Mouse (Mus musculus) heart, embryonic 15.5 days (tissue): ENCODE measurements around the gene Nepn. TPM values are rescaled to one million over a fixed set of nuclear protein-coding genes. Genes with fewer than 3 reads are reported as not detected.

Experiments used
- ATAC-seq: fragments of 200-750 bp; cut with Nextera tagmentation; replicated peaks from 2 replicates; pipeline ENCODE4 v1.8.0; 2017; ENCODE audit warnings: low read depth, moderate TSS enrichment; ENCODE audit not compliant: insufficient number of reproducible peaks, insufficient read depth, low FRiP score
- H3K27ac ChIP-seq: fragments of 300-500 bp; sonication (generic); 2 replicates; pipeline ENCODE4 v1.5.1; 2015; ENCODE audit warnings: mild to moderate bottlenecking, inconsistent platforms
- H3K27me3 ChIP-seq: fragments of 300-500 bp; sonication (generic); 2 replicates; pipeline ENCODE4 v1.6.1; 2015; ENCODE audit warnings: inconsistent platforms
- H3K36me3 ChIP-seq: fragments of 300-500 bp; sonication (generic); 2 replicates; pipeline ENCODE4 v1.6.1; 2015; ENCODE audit warnings: mild to moderate bottlenecking, inconsistent platforms
- H3K4me1 ChIP-seq: fragments of 300-500 bp; sonication (generic); replicated peaks from 2 replicates; pipeline ENCODE4 v1.6.1; 2015; ENCODE audit warnings: inconsistent platforms
- H3K4me2 ChIP-seq: fragments of 300-500 bp; sonication (generic); 2 replicates; pipeline ENCODE4 v1.6.1; 2015; ENCODE audit warnings: inconsistent platforms, mild to moderate bottlenecking, moderate library complexity
- H3K4me3 ChIP-seq: fragments of 300-500 bp; sonication (generic); 2 replicates; pipeline ENCODE4 v1.5.1; 2015; ENCODE audit warnings: mild to moderate bottlenecking, inconsistent platforms
- H3K9ac ChIP-seq: fragments of 300-500 bp; sonication (generic); 2 replicates; pipeline ENCODE4 v1.6.1; 2015; ENCODE audit warnings: mild to moderate bottlenecking, inconsistent platforms
- H3K9me3 ChIP-seq: fragments of 300-500 bp; sonication (generic); replicated peaks from 2 replicates; pipeline ENCODE4 v1.6.1; 2016; ENCODE audit warnings: inconsistent platforms
- WGBS: fragments of 180-500 bp; shearing (Covaris S2); methylation state at CpG from one replicate; pipeline ENCODE4 v1.1.7; 2015; ENCODE audit warnings: mixed read lengths; 5-methylcytosine and 5-hydroxymethylcytosine counted together
- polyA plus RNA-seq: library from polyadenylated mRNA; unstranded; fragments of >200 nt; fragmentation: Nextera tagmentation; extraction: Ambion mirVana; gene quantifications from 2 replicates; pipeline ENCODE4 v1.2.1, GENCODE M21; 2015

Nepn gene
- polyA plus RNA-seq, 1 experiment from 2014 or later: not detected

DNA sequence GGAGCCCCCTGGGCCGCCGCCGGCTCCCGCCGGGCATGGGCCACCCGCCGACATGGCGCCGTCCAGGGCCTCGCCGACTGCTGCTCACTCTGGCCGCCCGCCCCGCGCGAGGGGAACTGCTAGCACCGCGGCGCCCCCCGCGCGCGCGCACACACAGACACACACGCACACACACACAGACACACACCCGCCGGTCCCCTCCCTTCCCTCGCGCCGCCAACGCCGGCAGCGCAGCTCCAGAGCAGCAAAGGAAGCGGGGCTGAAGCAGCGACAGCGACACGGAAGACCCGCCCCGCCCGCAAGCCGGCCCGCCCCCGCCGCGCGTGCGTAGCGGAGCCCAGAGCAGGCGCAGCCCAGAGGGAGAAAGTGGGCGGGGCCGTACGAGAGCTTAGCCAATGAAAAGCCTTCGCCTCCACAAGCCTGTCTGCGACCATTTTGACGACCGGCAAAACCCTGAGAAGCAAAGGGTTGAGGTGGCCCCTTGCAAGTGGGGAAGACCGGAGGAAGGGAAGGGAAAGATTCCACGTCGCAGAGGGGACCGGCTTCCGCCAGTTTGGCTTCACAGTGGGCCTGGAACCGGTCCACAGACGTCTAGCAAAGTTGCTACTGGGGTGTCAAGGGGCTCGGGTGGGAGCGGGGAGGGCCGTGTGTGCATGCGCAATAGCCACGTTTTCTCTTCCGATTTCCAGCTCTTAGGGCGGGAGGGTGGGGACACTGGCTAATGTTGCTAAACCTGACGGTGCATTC is 6.8 kb upstream of the Nepn start, which contains the start of gene Gopc:
TSS of gene Gopc (minus strand) at position 280 of the 747 bp plus-strand sequence.
- H3K36me3 ChIP-seq: no peaks in the 10 kb centered on the region
- WGBS: under 1% methylated on average over 70 of the region's 71 CpGs
- peaks cover 12% of the 10 kb centered on the region for H3K4me1 ChIP-seq
- no peaks in the 10 kb centered on the region for H3K27me3 ChIP-seq
- H3K9ac ChIP-seq: peak within 1 kb of the TSS; percentile 81
- peak within 1 kb of the TSS; percentile 88 for H3K4me2 ChIP-seq
- H3K4me3 ChIP-seq: peak within 1 kb of the TSS; percentile 81
- ATAC-seq: peak; percentile 98
- no peaks in the 10 kb centered on the region for H3K9me3 ChIP-seq
- H3K27ac ChIP-seq: peak within 1 kb of the TSS; percentile 97

DNA sequence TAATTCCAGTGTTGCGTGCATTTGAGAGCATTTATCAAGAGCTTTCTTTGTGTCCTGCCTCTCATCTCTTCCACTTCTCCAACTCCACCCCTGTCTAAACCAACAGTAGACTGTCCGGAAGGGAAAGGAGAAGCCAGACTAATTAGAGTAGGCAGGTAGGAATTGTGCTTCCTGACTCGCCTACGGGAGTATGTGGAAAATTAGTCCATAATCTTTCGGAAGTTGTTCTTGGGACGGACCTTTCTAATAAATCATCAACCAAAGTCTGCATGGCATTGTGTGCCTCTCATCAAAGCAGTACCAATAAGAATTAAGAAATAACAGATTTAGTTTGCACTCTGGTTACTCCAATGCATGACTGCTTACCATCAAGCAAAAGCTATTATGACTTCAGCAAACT is 5.8 kb upstream of the Nepn start:
- 74% methylated on average over 6 of the region's 6 CpGs for WGBS
- H3K27me3 ChIP-seq: no peaks in the 10 kb centered on the region
- no peaks in the 10 kb centered on the region for H3K9me3 ChIP-seq
- H3K4me1 ChIP-seq: peaks cover 12% of the 10 kb centered on the region
- peak overlapping the region; percentile 81 for H3K4me3 ChIP-seq
- H3K36me3 ChIP-seq: no peaks in the 10 kb centered on the region
- H3K9ac ChIP-seq: 0 out of 2 replicates have a peak overlapping the region, but pooled peaks have one; percentile 81
- H3K27ac ChIP-seq: peak overlapping the region; percentile 97; the same call in 1 of the 2 replicates
- ATAC-seq: no peak
- H3K4me2 ChIP-seq: peak overlapping the region; percentile 88

DNA sequence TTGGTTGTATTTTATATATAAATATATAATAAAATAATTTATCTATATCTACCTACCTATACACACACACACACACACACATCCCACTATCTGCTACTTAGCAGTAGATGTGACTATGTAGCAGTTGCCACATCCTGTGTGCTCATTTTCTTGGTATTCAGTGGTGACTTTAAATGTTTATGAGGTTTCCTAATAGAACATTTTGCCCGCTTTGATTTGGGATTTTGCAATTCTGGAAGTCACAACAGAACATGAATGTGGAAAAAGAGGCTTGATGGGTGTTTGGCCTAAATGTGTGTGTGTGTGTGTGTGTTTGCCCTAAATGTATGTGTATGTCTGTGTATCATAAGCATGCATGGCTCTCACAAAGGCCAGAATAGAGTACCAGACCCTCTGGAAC is 5.2 kb upstream of the Nepn start:
- H3K9ac ChIP-seq: no peak overlapping the region
- WGBS: 85% methylated on average over 1 of the region's 1 CpGs
- ATAC-seq: no peak

DNA sequence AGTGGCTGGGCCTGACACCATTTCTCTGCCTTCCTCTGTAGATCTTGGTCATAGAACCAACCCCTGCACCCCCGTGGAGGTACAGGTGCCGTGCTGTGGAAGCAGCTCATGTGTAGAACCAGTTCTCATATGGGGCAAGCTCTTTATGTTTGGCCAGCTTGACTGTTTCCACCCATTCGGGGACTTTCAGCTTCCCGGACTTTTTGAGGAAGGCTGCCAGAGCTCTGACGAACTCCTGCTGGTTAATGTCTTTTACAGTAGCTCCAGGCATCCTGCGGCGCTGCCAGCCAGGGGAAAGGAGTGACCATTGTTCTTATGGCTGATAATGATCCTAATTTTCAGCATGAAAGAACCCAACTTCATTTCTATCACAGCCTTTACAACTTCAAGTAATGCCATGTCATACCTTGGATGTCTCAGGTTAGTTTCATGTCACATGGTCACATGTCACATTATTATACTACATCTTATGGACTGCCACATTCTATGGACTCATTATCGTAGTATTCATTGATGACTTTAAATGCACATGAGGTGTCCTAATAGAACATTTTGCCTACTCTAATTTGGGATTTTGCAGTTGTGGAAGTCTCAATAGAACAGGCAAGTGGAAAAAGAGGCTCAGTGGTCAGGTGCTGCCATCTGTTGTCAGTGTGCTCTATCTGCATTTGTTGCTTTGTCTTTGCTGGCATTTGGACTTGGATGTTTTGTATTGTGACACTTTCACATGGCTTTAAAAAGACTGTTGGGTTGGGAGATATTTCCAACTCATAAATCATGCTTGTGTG is 3.8 kb upstream of the Nepn start:
- no peaks in the 10 kb centered on the region for H3K9me3 ChIP-seq
- peaks cover 12% of the 10 kb centered on the region for H3K4me1 ChIP-seq
- no peaks in the 10 kb centered on the region for H3K27me3 ChIP-seq
- no peak for ATAC-seq
- WGBS: 35% methylated on average over 8 of the region's 8 CpGs
- no peak overlapping the region for H3K4me2 ChIP-seq
- no peak overlapping the region for H3K27ac ChIP-seq
- H3K36me3 ChIP-seq: no peaks in the 10 kb centered on the region
- H3K9ac ChIP-seq: no peak overlapping the region
- H3K4me3 ChIP-seq: no peak overlapping the region

More for the DNA sequence above, 5.2 kb upstream of the Nepn start:
- H3K4me3 ChIP-seq: no peak overlapping the region
- no peaks in the 10 kb centered on the region for H3K27me3 ChIP-seq
- H3K36me3 ChIP-seq: no peaks in the 10 kb centered on the region
- no peak overlapping the region for H3K4me2 ChIP-seq
- no peak overlapping the region for H3K27ac ChIP-seq
- no peaks in the 10 kb centered on the region for H3K9me3 ChIP-seq
- H3K4me1 ChIP-seq: peaks cover 12% of the 10 kb centered on the region

DNA sequence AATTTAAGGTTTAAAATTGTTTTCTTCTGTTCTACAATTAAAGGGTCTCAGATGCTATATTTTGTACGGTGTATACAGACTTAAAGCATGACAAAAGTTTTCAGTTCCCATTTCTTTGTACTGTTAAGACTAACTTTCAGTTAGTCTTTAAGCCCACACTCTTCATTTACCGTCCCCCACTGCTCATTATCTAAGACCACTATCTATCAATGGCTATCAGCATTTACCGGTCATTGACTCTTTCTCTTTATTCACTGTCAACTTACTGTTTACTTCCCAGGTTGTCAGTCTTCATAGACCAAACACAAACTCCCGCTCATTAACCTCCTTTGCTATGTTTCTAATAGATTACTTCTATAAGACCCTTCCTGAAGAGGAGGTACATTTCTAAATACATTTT is 1.6 kb upstream of the Nepn start:
- H3K9ac ChIP-seq: no peak overlapping the region
- WGBS: 55% methylated on average over 4 of the region's 4 CpGs
- peaks cover 6% of the 10 kb centered on the region for H3K4me1 ChIP-seq
- no peak overlapping the region for H3K4me3 ChIP-seq
- no peaks in the 10 kb centered on the region for H3K9me3 ChIP-seq
- H3K27ac ChIP-seq: no peak overlapping the region
- H3K4me2 ChIP-seq: no peak overlapping the region
- ATAC-seq: no peak
- no peaks in the 10 kb centered on the region for H3K27me3 ChIP-seq
- H3K36me3 ChIP-seq: no peaks in the 10 kb centered on the region

DNA sequence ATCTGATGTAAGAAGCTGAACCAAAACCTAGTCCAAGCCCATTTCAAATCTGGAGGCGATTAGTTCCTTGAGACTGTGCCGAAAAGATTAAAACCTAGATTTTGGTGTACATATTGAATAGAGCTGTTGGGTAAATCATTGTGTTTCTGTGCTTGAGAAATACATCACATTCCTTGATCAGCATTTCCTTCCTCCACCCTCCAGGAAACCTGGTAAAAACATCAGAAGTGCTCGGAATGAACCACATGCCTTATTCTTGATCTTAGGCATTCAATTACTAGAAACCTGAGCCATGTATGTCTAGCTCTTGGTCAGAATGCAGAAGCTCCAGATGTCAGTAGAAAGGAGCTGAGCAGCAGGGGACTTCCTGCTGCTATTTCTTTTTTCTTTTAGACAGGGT is 666 bp downstream of the Nepn start:
- Histone ChIP-seq H3K4me3 (no peak overlapping the region), H3K27me3 (no peaks in the 10 kb centered on the region), H3K27ac (no peak overlapping the region), H3K4me1 (no peaks in the 10 kb centered on the region), H3K9me3 (no peaks in the 10 kb centered on the region), H3K36me3 (no peaks in the 10 kb centered on the region), H3K4me2 (no peak overlapping the region), H3K9ac (no peak overlapping the region)
- 72% methylated on average over 3 of the region's 3 CpGs for WGBS
- no peak for ATAC-seq

DNA sequence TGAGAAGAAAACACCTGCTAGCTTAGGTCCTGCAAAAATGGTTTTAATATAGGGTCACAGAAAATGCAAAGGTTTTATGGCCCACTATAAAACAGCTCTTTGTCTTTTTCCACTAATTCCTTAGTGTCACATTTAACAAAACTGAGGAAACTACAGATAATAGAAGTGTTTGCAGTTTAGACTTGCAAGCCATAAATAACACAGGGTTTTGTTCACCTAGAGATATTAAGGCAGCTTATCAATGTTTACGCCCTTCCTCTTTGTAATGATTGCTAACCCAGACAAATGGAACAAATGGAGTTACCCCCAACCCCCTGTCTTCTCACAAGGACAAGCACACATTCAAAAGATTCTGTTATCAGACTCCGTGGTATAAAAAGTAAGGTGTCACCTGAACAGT is 2.4 kb downstream of the Nepn start:
- Histone ChIP-seq H3K36me3 (no peaks in the 10 kb centered on the region), H3K27me3 (no peaks in the 10 kb centered on the region), H3K9ac (no peak overlapping the region), H3K4me3 (no peak overlapping the region), H3K27ac (no peak overlapping the region), H3K4me1 (no peaks in the 10 kb centered on the region), H3K9me3 (no peaks in the 10 kb centered on the region), H3K4me2 (no peak overlapping the region)
- WGBS: 59% methylated on average over 2 of the region's 2 CpGs
- ATAC-seq: no peak

DNA sequence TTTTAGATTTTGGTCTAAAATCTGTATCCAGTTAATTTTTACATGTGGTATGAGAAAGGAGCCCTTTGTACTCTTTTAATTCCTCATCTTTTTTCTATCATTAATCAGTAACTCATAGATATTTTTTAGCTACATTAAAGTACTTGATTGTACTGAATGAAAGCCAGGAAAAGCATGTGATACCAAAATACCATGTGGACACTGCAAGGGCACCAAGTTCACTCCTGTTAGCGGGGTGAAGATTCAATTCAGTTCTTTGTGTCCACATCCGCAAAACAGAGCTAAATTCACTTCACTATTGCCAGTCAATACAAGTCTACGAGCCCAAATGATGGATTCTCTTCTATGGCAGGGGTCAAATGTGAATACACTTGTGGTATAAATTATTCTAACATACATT is 7.9 kb downstream of the Nepn start:
- Histone ChIP-seq H3K27me3 (no peaks in the 10 kb centered on the region), H3K4me3 (no peak overlapping the region), H3K9ac (no peak overlapping the region), H3K9me3 (no peaks in the 10 kb centered on the region), H3K27ac (no peak overlapping the region), H3K36me3 (no peaks in the 10 kb centered on the region), H3K4me2 (no peak overlapping the region), H3K4me1 (no peaks in the 10 kb centered on the region)
- WGBS: 84% methylated on average over 3 of the region's 3 CpGs
- no peak for ATAC-seq

DNA sequence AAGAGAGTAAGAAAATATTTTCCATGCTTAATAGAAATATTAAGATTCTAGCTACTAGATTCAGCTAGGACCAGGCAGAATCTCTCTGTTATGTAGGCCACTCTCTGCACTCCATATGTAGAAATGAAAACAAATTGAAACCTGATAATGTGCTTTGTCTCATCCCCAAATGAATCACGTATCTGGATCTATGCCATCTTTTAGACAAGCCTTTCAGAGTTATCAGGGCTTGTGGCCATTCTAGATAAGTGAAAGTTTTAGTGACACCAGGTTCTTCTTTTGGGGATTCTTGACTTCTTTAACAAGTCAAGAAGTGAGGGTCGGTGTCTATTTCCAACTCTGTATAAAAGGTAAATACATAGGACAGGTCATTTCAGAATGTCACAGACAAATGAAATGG is 9.9 kb downstream of the Nepn start:
- WGBS: 65% methylated on average over 2 of the region's 2 CpGs
- H3K27ac ChIP-seq: no peak overlapping the region
- no peaks in the 10 kb centered on the region for H3K4me1 ChIP-seq
- no peaks in the 10 kb centered on the region for H3K27me3 ChIP-seq
- H3K9ac ChIP-seq: no peak overlapping the region
- H3K9me3 ChIP-seq: no peaks in the 10 kb centered on the region
- H3K36me3 ChIP-seq: no peaks in the 10 kb centered on the region
- no peak overlapping the region for H3K4me3 ChIP-seq
- no peak overlapping the region for H3K4me2 ChIP-seq
- no peak for ATAC-seq

DNA sequence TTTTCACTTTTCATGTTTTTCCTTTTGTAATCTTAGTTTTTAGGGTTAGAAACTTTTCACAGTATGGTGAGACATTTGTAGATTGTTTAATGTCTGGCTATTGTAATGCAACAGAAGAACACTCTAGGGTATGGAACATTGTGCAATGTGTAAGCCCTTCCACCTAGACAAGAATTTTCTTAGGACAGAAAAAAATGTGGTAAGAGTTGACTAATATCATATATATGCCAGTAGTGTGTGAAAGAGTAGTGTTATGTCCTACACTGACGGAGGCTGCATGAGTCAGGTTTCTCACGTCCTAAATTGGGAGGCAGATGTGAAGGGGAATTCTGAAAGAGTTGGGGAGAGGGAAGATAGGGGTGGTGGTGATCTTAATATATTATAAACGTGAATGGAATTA is 10.9 kb downstream of the Nepn start:
- ATAC-seq: no peak
- no peaks in the 10 kb centered on the region for H3K27me3 ChIP-seq
- H3K27ac ChIP-seq: no peak overlapping the region
- H3K9me3 ChIP-seq: no peaks in the 10 kb centered on the region
- H3K9ac ChIP-seq: no peak overlapping the region
- no peaks in the 10 kb centered on the region for H3K36me3 ChIP-seq
- H3K4me3 ChIP-seq: no peak overlapping the region
- H3K4me2 ChIP-seq: no peak overlapping the region
- 52% methylated on average over 3 of the region's 3 CpGs for WGBS
- no peaks in the 10 kb centered on the region for H3K4me1 ChIP-seq

DNA sequence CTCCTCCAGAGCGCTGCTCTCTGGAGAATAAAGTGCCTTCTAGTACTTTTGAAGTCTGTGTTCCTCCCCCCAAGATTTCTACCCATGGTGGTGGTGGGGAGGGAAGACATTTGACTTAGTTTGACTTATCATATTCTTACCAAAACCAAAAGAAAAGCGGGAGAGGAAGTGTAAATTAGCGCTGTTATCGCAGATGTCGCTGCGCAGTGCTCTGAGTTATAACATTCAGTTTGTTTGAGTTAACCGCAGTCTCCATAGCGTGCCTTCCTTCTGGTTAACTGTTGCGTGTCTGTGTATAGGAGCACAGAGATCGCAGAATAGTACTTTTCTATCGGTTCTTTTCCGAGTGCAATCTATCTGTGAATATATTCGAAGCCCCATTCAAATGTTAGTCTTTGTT is 16.4 kb downstream of the Nepn start:
- Histone ChIP-seq H3K4me1 (no peaks in the 10 kb centered on the region), H3K9ac (no peak overlapping the region), H3K36me3 (no peaks in the 10 kb centered on the region), H3K27me3 (no peaks in the 10 kb centered on the region), H3K4me2 (no peak overlapping the region), H3K27ac (no peak overlapping the region), H3K4me3 (no peak overlapping the region), H3K9me3 (no peaks in the 10 kb centered on the region)
- ATAC-seq: no peak
- 88% methylated on average over 13 of the region's 13 CpGs for WGBS
